Comparison of ENCODE assay signal across 17 mouse cellular contexts in the genomic region with DNA sequence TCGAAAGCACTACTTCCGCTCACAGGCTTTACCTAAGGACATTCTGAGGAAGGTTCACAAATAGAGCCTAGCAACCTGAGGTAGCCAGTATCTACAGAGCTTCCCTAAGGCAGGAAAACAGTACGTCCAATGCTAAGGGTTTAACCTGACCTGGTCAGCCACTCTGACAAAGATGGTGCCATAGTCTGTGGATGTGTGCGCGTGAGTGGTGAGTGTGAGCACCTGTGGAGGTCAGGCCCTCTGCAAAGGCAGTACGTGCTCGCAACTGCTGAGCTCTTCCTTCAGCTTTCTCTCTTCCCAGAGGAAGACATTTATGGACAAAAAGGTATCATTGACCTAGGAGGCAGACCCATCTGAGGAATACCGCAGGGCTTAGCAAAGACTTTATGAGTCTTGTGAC. TPM values are rescaled to one million over a fixed set of nuclear protein-coding genes. Genes with fewer than 3 reads are reported as not detected.
DNase-seq lines count a peak whose midpoint lies in the region; ATAC-seq lines count a peak whose summit lies in the region.
"Had no signal": no experiment of that assay in that cellular context is flagged by ENCODE, and none has a peak within 500 bp of the region (broad histone marks: within the 10 kb centered on the region; RNA-seq: fewer than 3 reads in every experiment).

No protein-coding gene starts in this region.

- no peak for ATAC-seq in heart, embryonic 13.5 days (ENCODE audit: extremely low read depth, insufficient number of reproducible peaks, low FRiP score, low TSS enrichment)
- ATAC-seq: activated CD4-positive, CD25-positive, alpha-beta regulatory T cell, adult 4 months; CD4-positive, CD25-positive, alpha-beta regulatory T cell, adult 4 months; forebrain, postnatal 0 days; intestine, embryonic 16.5 days had no signal

- intact Hi-C loops in left cerebral cortex, postnatal 4 days (cut with DNase I): no loop called here

- WGBS in heart, embryonic 13.5 days: 90% methylated on average over 8 of the region's 8 CpGs

- peak; percentile 0 for DNase-seq in adrenal gland, postnatal 10 days
- no peak for DNase-seq in adrenal gland, postnatal 36 days
- DNase-seq in heart, adult 18-20 months: no peak
- DNase-seq in right cerebral cortex, postnatal 25 days: peak; percentile 3
- no peak for DNase-seq in right cerebral cortex, adult 18-20 months
- DNase-seq in left cerebral cortex, postnatal 4 days: no peak
- DNase-seq: forebrain, postnatal 0 days; heart, postnatal 4 days; kidney, postnatal 14 days; lung, postnatal 4 days; right cerebral cortex, postnatal 4 days had no signal

- no peaks in the 10 kb centered on the region for H3K27me3 ChIP-seq in heart, embryonic 13.5 days (replicated peaks)
- H3K27me3 ChIP-seq: embryonic facial prominence, embryonic 12.5 days; hindbrain, embryonic 15.5 days had no signal

- H3K4me1 ChIP-seq in heart, embryonic 13.5 days: peaks cover 28% of the 10 kb centered on the region

- no peaks in the 10 kb centered on the region for H3K9me3 ChIP-seq in heart, embryonic 13.5 days
- H3K9me3 ChIP-seq: embryonic facial prominence, embryonic 12.5 days; hindbrain, embryonic 15.5 days had no signal

- peak overlapping the region; percentile 83; the same call in 1 of the 2 replicates for H3K4me2 ChIP-seq in heart, embryonic 13.5 days
- H3K4me2 ChIP-seq: embryonic facial prominence, embryonic 12.5 days; hindbrain, embryonic 15.5 days had no signal

- no peak overlapping the region for H3K27ac ChIP-seq in heart, embryonic 13.5 days (replicated peaks)
- H3K27ac ChIP-seq: embryonic facial prominence, embryonic 12.5 days; hindbrain, embryonic 15.5 days had no signal

- H3K9ac ChIP-seq in heart, embryonic 13.5 days: no peak overlapping the region
- H3K9ac ChIP-seq: embryonic facial prominence, embryonic 12.5 days; forebrain, postnatal 0 days; hindbrain, embryonic 15.5 days had no signal

- H3K4me3 ChIP-seq in heart, embryonic 13.5 days: peak overlapping the region; percentile 3; the same call in 1 of the 2 replicates
- H3K4me3 ChIP-seq: embryonic facial prominence, embryonic 12.5 days; hindbrain, embryonic 15.5 days had no signal

- peaks cover 76% of the 10 kb centered on the region for H3K36me3 ChIP-seq in heart, embryonic 13.5 days

RNA-seq across cellular contexts. Expression of gene Ppox, which starts 2.5 kb away (rescaled TPM):
- total RNA-seq in adrenal gland, postnatal 10 days (2021): 10 to 100 TPM; 30.8 to 43.8 TPM
- total RNA-seq in adrenal gland, postnatal 36 days (2021): 10 to 100 TPM; 31.1 to 40.8 TPM
- 36.1 and 42.1 TPM in 2 replicates for polyA plus RNA-seq in heart, embryonic 13.5 days (2015; fragmentation: Nextera tagmentation; extraction: Ambion mirVana)
- 10 to 100 TPM; 13.1 to 13.6 TPM for total RNA-seq in heart, adult 18-20 months (2021)
- 10 to 100 TPM; 19.6 to 25.4 TPM for total RNA-seq in left cerebral cortex, postnatal 4 days (2021)

RNA-seq across cellular contexts. Expression of gene B4galt3, which starts 8.3 kb away (rescaled TPM):
- 10 to 100 TPM; 28.9 to 34.7 TPM for total RNA-seq in adrenal gland, postnatal 10 days (2021)
- total RNA-seq in adrenal gland, postnatal 36 days (2021): 10 to 100 TPM; 27.1 to 36.6 TPM
- 54.6 and 55.1 TPM in 2 replicates for polyA plus RNA-seq in heart, embryonic 13.5 days (2015; fragmentation: Nextera tagmentation; extraction: Ambion mirVana)
- total RNA-seq in heart, adult 18-20 months (2021): 10 to 100 TPM; 18.7 to 19.6 TPM
- total RNA-seq in left cerebral cortex, postnatal 4 days (2021): 10 to 100 TPM; 74.2 to 87.8 TPM

RNA-seq across cellular contexts. Expression of gene Usp21, which starts 9.4 kb away (rescaled TPM):
- 10 to 100 TPM; 31.8 to 40.2 TPM for total RNA-seq in adrenal gland, postnatal 10 days (2021)
- total RNA-seq in adrenal gland, postnatal 36 days (2021): 10 to 100 TPM; 37.1 to 44.3 TPM
- polyA plus RNA-seq in heart, embryonic 13.5 days (2015; fragmentation: Nextera tagmentation; extraction: Ambion mirVana): 48.4 and 52.2 TPM in 2 replicates
- total RNA-seq in heart, adult 18-20 months (2021): 10 to 100 TPM; 17.7 to 20.9 TPM
- 10 to 100 TPM; 60.4 to 66.4 TPM for total RNA-seq in left cerebral cortex, postnatal 4 days (2021)

RNA-seq across cellular contexts. Expression of gene Ufc1, which starts 16.4 kb away (rescaled TPM):
- total RNA-seq in adrenal gland, postnatal 10 days (2021): 100 to 1,000 TPM; 145 to 153 TPM
- total RNA-seq in adrenal gland, postnatal 36 days (2021): 100 to 1,000 TPM; 162 to 182 TPM
- polyA plus RNA-seq in heart, embryonic 13.5 days (2015; fragmentation: Nextera tagmentation; extraction: Ambion mirVana): 77.2 and 89.6 TPM in 2 replicates
- 10 to 100 TPM; 90.4 to 91.6 TPM for total RNA-seq in heart, adult 18-20 months (2021)
- total RNA-seq in left cerebral cortex, postnatal 4 days (2021): 10 to 100 TPM; 91.2 to 93.4 TPM

RNA-seq across cellular contexts. Expression of gene Ndufs2, which starts 27.2 kb away (rescaled TPM):
- 1,000 to 10,000 TPM in 1 of 2 experiments, 100 to 1,000 TPM in 1; 996 to 1,019 TPM for total RNA-seq in adrenal gland, postnatal 10 days (2021)
- total RNA-seq in adrenal gland, postnatal 36 days (2021): 100 to 1,000 TPM; 657 to 866 TPM
- polyA plus RNA-seq in heart, embryonic 13.5 days (2015; fragmentation: Nextera tagmentation; extraction: Ambion mirVana): 424 and 495 TPM in 2 replicates
- 1,000 to 10,000 TPM; 1,592 to 1,593 TPM for total RNA-seq in heart, adult 18-20 months (2021)
- total RNA-seq in left cerebral cortex, postnatal 4 days (2021): 100 to 1,000 TPM; 183 to 186 TPM

Comparison
In these comparisons a context has a peak if more than half of its experiments do, and no peak if none do; other contexts are left out.
1. DNase-seq: peak in adrenal gland, postnatal 10 days (single experiment) and right cerebral cortex, postnatal 25 days (single experiment); none in adrenal gland, postnatal 36 days (0 of 2), heart, adult 18-20 months (0 of 2), right cerebral cortex, adult 18-20 months (single experiment) and left cerebral cortex, postnatal 4 days (single experiment).